Mouse (Mus musculus) forebrain, embryonic 14.5 days (tissue): ENCODE results near the gene Cbarp. TPM values are rescaled to one million over a fixed set of nuclear protein-coding genes. Genes with fewer than 3 reads are reported as not detected.
A peak's percentile ranks its signal among the peaks of the same experiment; 100 is the strongest.

Source experiments
- ATAC-seq: fragments of 200-750 bp; cut with Nextera tagmentation; 2 replicates; pipeline ENCODE4 v1.8.0; 2017; ENCODE audit warnings: mild to moderate bottlenecking, moderate library complexity
- DNase-seq: peaks from one replicate; pipeline ENCODE4 v3.0.0-alpha.2; 2015; ENCODE audit warnings: low spot score
- H3K27ac ChIP-seq: fragments of 300-500 bp; sonication (generic); 2 replicates; pipeline ENCODE4 v1.5.1; 2014; ENCODE audit warnings: low read depth, mild to moderate bottlenecking, control low read depth, low read length, moderate library complexity
- H3K27me3 ChIP-seq: fragments of 300-500 bp; sonication (generic); replicated peaks from 2 replicates; pipeline ENCODE4 v1.6.1; 2014; ENCODE audit warnings: low read length, control low read depth, mixed read lengths; ENCODE audit not compliant: control insufficient read depth, insufficient read depth
- H3K36me3 ChIP-seq: fragments of 300-500 bp; sonication (generic); 2 replicates; pipeline ENCODE4 v1.6.1; 2014; ENCODE audit warnings: low read length, control low read depth; ENCODE audit not compliant: control insufficient read depth, insufficient read depth
- H3K4me1 ChIP-seq: fragments of 300-500 bp; sonication (generic); 2 replicates; pipeline ENCODE4 v1.6.1; 2014; ENCODE audit warnings: antibody characterized with exemption, low read length, control low read depth; ENCODE audit not compliant: control insufficient read depth, insufficient read depth
- H3K4me2 ChIP-seq: fragments of 300-500 bp; sonication (generic); 2 replicates; pipeline ENCODE4 v1.6.1; 2014; ENCODE audit warnings: mild to moderate bottlenecking, control low read depth, low read length
- H3K4me3 ChIP-seq: fragments of 300-500 bp; sonication (generic); 2 replicates; pipeline ENCODE4 v1.5.1; 2014; ENCODE audit warnings: low read depth, low read length, control low read depth
- H3K9ac ChIP-seq: fragments of 300-500 bp; sonication (generic); 2 replicates; pipeline ENCODE4 v1.6.1; 2014; ENCODE audit warnings: mild to moderate bottlenecking, low read length, control low read depth, moderate library complexity
- H3K9me3 ChIP-seq: fragments of 300-500 bp; sonication (generic); replicated peaks from 2 replicates; pipeline ENCODE4 v1.6.1; 2016; ENCODE audit warnings: low read length, control low read depth, mixed read lengths; ENCODE audit not compliant: control insufficient read depth
- WGBS: fragments of 180-500 bp; shearing (Covaris S2); extraction: QIAGEN DNeasy Blood & Tissue Kit; methylation state at CpG from one replicate; pipeline ENCODE4 v1.1.7; 2014; 5-methylcytosine and 5-hydroxymethylcytosine counted together
- polyA plus RNA-seq: library from polyadenylated mRNA; unstranded; fragments of >200 nt; fragmentation: Nextera tagmentation; extraction: Ambion mirVana; gene quantifications from 2 replicates; pipeline ENCODE4 v1.2.1, GENCODE M21; 2014

Cbarp gene
- polyA plus RNA-seq, 1 experiment from 2014 or later = 42.4 TPM

DNA sequence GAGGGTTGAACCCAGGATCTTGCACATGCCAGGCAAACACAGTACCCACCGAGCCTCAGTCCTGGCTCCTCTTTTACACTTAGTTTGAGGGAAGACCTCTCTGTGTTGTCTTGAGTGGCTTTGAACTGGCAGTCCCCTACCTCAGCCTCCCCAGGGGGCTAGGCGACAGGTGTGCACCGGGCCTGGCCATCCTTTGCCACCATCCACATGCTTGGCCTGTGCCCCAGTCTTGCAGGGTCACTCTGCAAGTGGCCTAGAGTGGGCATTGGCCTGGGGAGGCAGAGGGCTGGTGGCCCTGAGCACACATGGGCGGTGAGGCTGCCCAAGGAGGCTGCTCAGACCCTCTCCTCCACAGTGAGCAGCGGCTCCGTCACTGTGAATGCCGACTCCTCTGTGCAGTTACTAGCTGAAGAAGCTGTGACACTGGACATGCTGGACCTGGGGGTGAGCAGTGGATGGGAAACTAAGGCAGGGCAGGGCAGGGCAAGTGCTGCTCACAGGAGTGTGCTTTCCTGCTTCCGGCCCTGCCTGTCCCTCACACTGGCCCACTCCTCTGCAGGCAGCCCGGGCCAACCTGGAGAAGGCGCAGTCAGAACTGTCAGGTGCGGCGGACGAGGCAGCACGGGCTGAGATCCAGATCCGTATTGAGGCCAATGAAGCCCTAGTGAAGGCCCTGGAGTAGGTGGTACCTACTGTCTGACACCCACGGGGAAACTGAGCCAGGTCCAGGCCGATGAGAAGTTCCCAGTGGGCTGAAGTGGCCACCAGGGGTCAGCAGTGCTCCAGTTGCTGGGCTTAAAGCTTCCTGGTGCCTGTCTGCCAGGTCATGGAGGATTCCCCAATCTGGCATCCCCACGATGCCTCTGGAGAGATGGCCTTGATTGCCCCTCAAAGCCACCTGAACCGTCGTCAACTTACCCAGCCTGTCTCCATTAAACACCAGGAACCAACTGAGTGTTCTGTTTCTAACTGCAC lies 4.5 kb upstream of the Cbarp start:
- peaks cover 8% of the 10 kb centered on the region for H3K4me1 ChIP-seq
- H3K27ac ChIP-seq = no peak overlapping the region
- no peak overlapping the region for H3K9ac ChIP-seq

DNA sequence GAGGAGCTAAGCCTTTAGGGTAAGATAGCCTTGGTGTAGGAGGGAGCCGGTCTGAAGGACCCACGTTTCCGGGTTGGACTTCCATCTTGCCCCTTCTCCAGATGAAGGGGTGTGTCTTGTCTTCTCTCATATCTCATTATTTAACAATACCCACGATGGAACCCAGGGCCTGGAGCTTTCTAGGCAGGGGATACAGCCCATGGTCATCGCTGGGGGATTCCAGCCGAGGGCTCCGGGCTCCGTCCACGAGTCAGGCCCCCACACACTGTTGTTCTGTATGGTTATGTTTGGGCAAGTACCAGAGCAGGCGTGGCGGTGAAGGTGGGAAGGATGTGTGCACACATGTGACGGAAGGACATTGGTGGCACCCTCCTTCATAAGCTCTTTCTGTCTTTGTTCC lies 3.5 kb upstream of the Cbarp start:
- Histone ChIP-seq H3K36me3 (peaks cover 33% of the 10 kb centered on the region), H3K4me3 (no peak overlapping the region), H3K9me3 (no peaks in the 10 kb centered on the region), H3K9ac (no peak overlapping the region), H3K4me2 (no peak overlapping the region), H3K27me3 (no peaks in the 10 kb centered on the region), H3K27ac (no peak overlapping the region), H3K4me1 (peaks cover 8% of the 10 kb centered on the region)
- ATAC-seq (no peak), DNase-seq (no peak)
- 92% methylated on average over 12 of the region's 12 CpGs for WGBS

More for the DNA sequence above, 4.5 kb upstream of the Cbarp start:
- H3K4me3 ChIP-seq = no peak overlapping the region
- H3K4me2 ChIP-seq = no peak overlapping the region
- WGBS = 74% methylated on average over 20 of the region's 20 CpGs
- no peaks in the 10 kb centered on the region for H3K9me3 ChIP-seq
- DNase-seq (peak; percentile 74), ATAC-seq (no peak)
- H3K27me3 ChIP-seq = no peaks in the 10 kb centered on the region
- H3K36me3 ChIP-seq = peaks cover 37% of the 10 kb centered on the region

DNA sequence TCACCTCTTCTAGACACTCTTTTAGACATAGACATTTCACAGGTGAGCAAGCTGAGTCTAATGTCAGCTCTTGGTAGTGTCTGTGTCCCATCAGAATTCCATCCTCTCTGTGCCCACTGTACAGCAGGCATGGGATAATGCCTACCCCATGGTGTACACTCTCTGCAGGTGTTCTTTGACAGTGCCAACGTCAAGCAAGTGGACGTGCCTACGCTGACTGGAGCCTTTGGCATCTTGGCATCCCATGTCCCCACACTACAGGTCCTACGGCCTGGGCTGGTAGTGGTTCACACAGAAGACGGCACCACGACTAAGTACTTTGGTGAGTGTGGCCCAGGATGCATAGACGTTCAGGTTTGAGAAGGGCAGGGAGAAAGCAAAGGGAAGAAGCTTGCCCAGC lies 3.0 kb upstream of the Cbarp start:
- WGBS = 94% methylated on average over 7 of the region's 7 CpGs
- no peak overlapping the region for H3K4me2 ChIP-seq

DNA sequence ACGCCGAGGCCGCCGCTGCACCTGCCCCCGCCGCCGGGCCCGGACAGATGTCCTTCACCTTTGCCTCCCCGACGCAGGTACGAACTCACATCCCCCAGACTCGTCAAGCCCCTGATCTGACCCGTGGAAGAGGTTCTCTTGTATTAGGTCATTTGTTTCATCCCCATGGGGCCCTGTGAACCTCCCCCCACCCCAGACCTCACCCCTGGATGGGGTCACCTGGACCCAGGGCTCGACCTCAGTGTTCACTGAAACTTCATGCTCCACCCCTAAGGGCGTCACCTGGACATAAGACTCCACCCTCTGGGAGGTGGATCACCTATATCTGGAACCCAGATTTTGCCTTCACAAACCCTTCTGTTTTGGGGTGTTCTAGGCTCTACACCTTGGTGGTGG lies 1.9 kb upstream of the Cbarp start:
- ATAC-seq = no peak
- H3K4me1 ChIP-seq = peaks cover 13% of the 10 kb centered on the region
- 0% methylated on average over 15 of the region's 15 CpGs for WGBS

More for the DNA sequence above, 3.0 kb upstream of the Cbarp start:
- Histone ChIP-seq H3K27ac (no peak overlapping the region), H3K36me3 (peaks cover 33% of the 10 kb centered on the region), H3K4me1 (peaks cover 8% of the 10 kb centered on the region), H3K9ac (no peak overlapping the region), H3K27me3 (no peaks in the 10 kb centered on the region), H3K4me3 (no peak overlapping the region), H3K9me3 (no peaks in the 10 kb centered on the region)
- no peak for ATAC-seq
- no peak for DNase-seq

DNA sequence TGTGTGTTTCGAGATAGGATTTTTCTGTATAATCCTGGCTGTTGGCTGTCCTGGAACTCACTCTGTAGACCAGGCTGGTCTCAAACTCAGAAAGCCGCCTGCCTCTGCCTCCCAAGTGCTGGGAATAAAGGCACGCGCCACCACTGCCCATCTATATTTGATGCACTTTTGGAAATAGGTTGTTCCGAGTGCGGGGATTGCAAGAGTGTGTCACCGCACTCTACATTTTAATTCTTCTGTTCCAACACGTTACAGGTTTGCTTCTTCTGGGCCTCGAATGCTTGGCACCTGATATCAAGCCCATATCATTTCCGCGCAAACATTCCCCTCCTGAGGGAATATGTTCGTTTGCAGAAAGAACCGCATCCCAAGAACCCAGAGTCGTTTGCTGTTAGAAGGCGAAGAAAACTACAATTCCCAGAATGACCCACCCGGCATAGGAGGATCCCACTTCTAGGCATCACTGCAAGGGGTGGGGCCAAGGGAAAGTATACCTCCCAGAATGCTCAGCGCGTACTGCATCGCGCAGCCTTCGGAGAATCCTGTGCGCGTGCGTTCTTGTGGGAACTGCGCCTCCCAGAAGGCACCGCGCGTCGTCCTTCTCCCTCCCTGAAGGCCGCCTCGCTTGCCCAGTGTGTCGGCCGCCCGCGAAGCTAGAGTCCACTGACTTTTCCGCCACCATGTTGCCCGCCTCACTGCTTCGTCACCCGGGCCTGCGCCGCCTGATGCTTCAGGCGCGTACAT lies 1.3 kb upstream of the Cbarp start:
- peaks cover 33% of the 10 kb centered on the region for H3K36me3 ChIP-seq
- no peaks in the 10 kb centered on the region for H3K27me3 ChIP-seq
- H3K9me3 ChIP-seq = no peaks in the 10 kb centered on the region
- H3K4me1 ChIP-seq = peaks cover 15% of the 10 kb centered on the region
- peak overlapping the region; percentile 81 for H3K4me3 ChIP-seq
- WGBS = 1% methylated on average over 43 of the region's 43 CpGs
- peak overlapping the region; percentile 84 for H3K27ac ChIP-seq
- peak overlapping the region; percentile 90 for H3K9ac ChIP-seq
- peak; percentile 100 for DNase-seq
- H3K4me2 ChIP-seq = peak overlapping the region; percentile 95
- ATAC-seq = peak; percentile 88

More for the DNA sequence above, 1.9 kb upstream of the Cbarp start:
- peak overlapping the region; percentile 90 for H3K9ac ChIP-seq
- H3K36me3 ChIP-seq = peaks cover 33% of the 10 kb centered on the region
- no peaks in the 10 kb centered on the region for H3K9me3 ChIP-seq
- peak overlapping the region; percentile 84; the same call in 1 of the 2 replicates for H3K27ac ChIP-seq
- H3K4me2 ChIP-seq = peak overlapping the region; percentile 95
- DNase-seq = no peak
- no peaks in the 10 kb centered on the region for H3K27me3 ChIP-seq
- peak overlapping the region; percentile 81 for H3K4me3 ChIP-seq

DNA sequence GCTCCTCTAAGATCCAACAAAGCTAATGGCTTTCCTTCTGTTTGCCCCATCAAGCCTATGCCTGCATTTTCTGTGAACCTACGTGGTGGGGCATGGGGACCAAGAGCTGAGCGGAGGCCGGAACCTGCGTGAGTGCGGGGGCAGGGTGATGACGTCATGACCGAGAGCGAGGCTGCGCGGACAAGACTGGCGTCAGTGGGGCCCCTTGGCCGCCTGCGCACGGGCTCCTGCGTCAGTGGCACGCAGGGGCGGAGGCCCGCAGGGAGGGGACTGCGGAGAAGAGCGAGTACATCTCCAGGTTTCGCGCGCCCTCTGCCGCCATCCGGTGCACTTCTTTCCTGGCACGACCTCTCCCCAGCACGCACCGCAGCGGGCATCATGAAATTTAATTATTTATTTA lies 608 bp upstream of the Cbarp start:
- peaks cover 26% of the 10 kb centered on the region for H3K36me3 ChIP-seq
- DNase-seq (peak; percentile 96), ATAC-seq (peak; percentile 62)
- H3K27me3 ChIP-seq = 0 out of 2 replicates have a peak, but pooled peaks cover 5% of the 10 kb centered on the region
- H3K27ac ChIP-seq = peak overlapping the region; percentile 84
- H3K4me1 ChIP-seq = peaks cover 23% of the 10 kb centered on the region
- peak overlapping the region; percentile 54 for H3K9ac ChIP-seq
- under 1% methylated on average over 29 of the region's 29 CpGs for WGBS
- H3K4me3 ChIP-seq = peak overlapping the region; percentile 81
- peak overlapping the region; percentile 95 for H3K4me2 ChIP-seq
- H3K9me3 ChIP-seq = no peaks in the 10 kb centered on the region

DNA sequence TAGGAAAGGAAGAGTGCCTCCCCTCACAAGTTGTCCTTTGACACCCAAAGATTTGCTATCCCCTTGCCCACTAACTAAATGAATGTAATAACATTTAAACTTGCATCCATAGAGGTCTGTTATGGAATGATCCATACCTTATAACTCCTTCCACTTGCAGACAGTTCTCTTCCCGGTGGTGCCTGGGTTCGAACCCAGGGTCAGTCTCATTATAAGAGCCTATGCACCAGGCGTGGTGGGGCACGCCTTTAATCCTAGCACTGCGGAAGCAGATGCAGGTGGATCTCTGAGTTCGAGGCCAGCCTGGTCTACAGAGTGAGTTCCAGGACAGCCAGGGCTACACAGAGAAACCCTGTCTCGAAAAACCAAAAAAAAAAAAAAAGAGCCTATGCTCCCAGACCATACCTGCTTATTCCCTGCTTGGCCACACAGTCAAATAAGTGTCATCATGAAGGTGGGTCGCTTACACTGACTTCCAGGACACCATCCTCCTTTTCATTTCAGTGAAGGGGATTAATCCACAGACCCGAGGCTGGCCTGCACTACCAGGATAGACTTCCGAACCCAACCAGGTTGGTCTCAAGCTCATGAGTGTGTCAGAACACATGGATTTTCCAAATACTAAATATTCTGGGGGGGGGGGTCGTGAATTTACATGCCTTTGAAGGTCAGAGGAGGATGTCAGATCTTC lies 515 bp downstream of the Cbarp start:
- H3K36me3 ChIP-seq = peaks cover 27% of the 10 kb centered on the region
- H3K4me1 ChIP-seq = peaks cover 24% of the 10 kb centered on the region
- ATAC-seq (no peak), DNase-seq (no peak)
- WGBS = 73% methylated on average over 11 of the region's 11 CpGs
- 0 out of 2 replicates have a peak, but pooled peaks cover 5% of the 10 kb centered on the region for H3K27me3 ChIP-seq
- H3K27ac ChIP-seq = no peak overlapping the region
- H3K9me3 ChIP-seq = no peaks in the 10 kb centered on the region
- H3K4me2 ChIP-seq = no peak overlapping the region
- no peak overlapping the region for H3K9ac ChIP-seq
- H3K4me3 ChIP-seq = no peak overlapping the region

DNA sequence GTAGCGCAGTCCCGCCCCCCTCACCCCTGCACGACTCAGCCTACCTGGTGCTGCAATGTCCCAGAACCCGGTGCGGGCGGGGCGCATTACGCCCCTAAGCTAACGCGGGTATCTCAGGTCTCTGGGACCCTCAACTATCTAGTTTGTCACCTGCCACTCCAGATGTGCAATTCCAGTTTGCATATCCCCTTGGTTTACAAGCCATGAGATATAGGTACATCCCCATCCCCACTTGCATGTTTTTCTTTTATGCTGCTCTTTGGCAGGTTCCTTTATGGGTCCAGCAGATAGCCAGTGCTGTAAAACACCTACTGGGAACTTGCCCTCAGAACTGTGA lies 1.2 kb downstream of the Cbarp start:
- no peak for DNase-seq
- peak overlapping the region; percentile 93; the same call in 1 of the 2 replicates for H3K27ac ChIP-seq
- peak overlapping the region; percentile 95 for H3K4me2 ChIP-seq
- H3K27me3 ChIP-seq = 0 out of 2 replicates have a peak, but pooled peaks cover 5% of the 10 kb centered on the region
- peak overlapping the region; percentile 93 for H3K9ac ChIP-seq
- no peak for ATAC-seq
- 1% methylated on average over 10 of the region's 10 CpGs for WGBS
- H3K9me3 ChIP-seq = no peaks in the 10 kb centered on the region
- peaks cover 24% of the 10 kb centered on the region for H3K4me1 ChIP-seq
- H3K36me3 ChIP-seq = peaks cover 27% of the 10 kb centered on the region
- H3K4me3 ChIP-seq = peak overlapping the region; percentile 83
